Mouse (Mus musculus) myocyte (in vitro differentiated cells): ENCODE data around the gene Mtr. TPM values are rescaled to one million over a fixed set of nuclear protein-coding genes. Genes with fewer than 3 reads are reported as not detected.

Experiments
- H3K27me3 ChIP-seq: one replicate; pipeline ENCODE4 v1.6.1; 2011; ENCODE audit not compliant: control insufficient read depth, insufficient read depth, insufficient read length
- H3K36me3 ChIP-seq: one replicate; pipeline ENCODE4 v1.6.1; 2011; ENCODE audit not compliant: control insufficient read depth, insufficient read depth
- H3K4me2 ChIP-seq: one replicate; pipeline ENCODE4 v1.6.1; 2011; ENCODE audit warnings: low read depth, control low read depth
- H3K4me3 ChIP-seq: one replicate; pipeline ENCODE4 v1.5.1; 2011; ENCODE audit warnings: mild to moderate bottlenecking, control low read depth, moderate library complexity
- H3K79me2 ChIP-seq: one replicate; pipeline ENCODE4 v1.6.1; 2011; ENCODE audit not compliant: control insufficient read depth, insufficient read depth
- H3ac ChIP-seq: one replicate; pipeline ENCODE4 v1.6.1; 2011; ENCODE audit not compliant: control insufficient read depth, insufficient read length
- CEBPB ChIP-seq: IDR thresholded peaks from 2 replicates; pipeline ENCODE4 v1.6.1; 2011; ENCODE audit warnings: mild to moderate bottlenecking, moderate library complexity; ENCODE audit not compliant: poor library complexity, insufficient read depth, severe bottlenecking
- E2F4 ChIP-seq: IDR thresholded peaks from one replicate; pipeline ENCODE4 v1.6.1; 2011; ENCODE audit warnings: mild to moderate bottlenecking, control low read depth, moderate library complexity; ENCODE audit not compliant: insufficient read depth
- MAX ChIP-seq: IDR thresholded peaks from one replicate; pipeline ENCODE4 v1.6.1; 2011; ENCODE audit warnings: low read depth, mild to moderate bottlenecking, control low read depth
- MYOD1 ChIP-seq, 3 experiments: IDR thresholded peaks; one replicate each; pipeline ENCODE4 v1.6.1; 2011; ENCODE audit warnings: control low read depth in 2 of 3, low read depth in 2 of 3, mild to moderate bottlenecking in 2 of 3, moderate library complexity in 1 of 3; ENCODE audit not compliant: insufficient read length in 2 of 3, control insufficient read depth in 1 of 3
- MYOG ChIP-seq, 3 experiments: IDR thresholded peaks; one replicate each; pipeline ENCODE4 v1.6.1; 2011; ENCODE audit warnings: control low read depth in 2 of 3, low read depth in 2 of 3, mild to moderate bottlenecking in 2 of 3; ENCODE audit not compliant: insufficient read length in 2 of 3, control insufficient read depth in 1 of 3, insufficient read depth in 1 of 3
- POLR2A ChIP-seq: IDR thresholded peaks from one replicate; pipeline ENCODE4 v1.6.1; 2011; ENCODE audit warnings: low read depth, mild to moderate bottlenecking, control low read depth, moderate library complexity; ENCODE audit not compliant: insufficient read length
- POLR2AphosphoS2 ChIP-seq: IDR thresholded peaks from one replicate; pipeline ENCODE4 v1.6.1; 2011; ENCODE audit warnings: low read depth, control low read depth; ENCODE audit not compliant: insufficient read length
- REST ChIP-seq: IDR thresholded peaks from one replicate; pipeline ENCODE4 v1.6.1; 2011; ENCODE audit warnings: mild to moderate bottlenecking, control low read depth, moderate library complexity; ENCODE audit not compliant: insufficient read depth, insufficient read length
- SRF ChIP-seq: IDR thresholded peaks from one replicate; pipeline ENCODE4 v1.6.1; 2011; ENCODE audit warnings: low read depth; ENCODE audit not compliant: control insufficient read depth, insufficient read length
- TCF12 ChIP-seq: IDR thresholded peaks from one replicate; pipeline ENCODE4 v1.6.1; 2011; ENCODE audit warnings: mild to moderate bottlenecking, control low read depth; ENCODE audit not compliant: poor library complexity, insufficient read depth, severe bottlenecking
- TCF3 ChIP-seq: IDR thresholded peaks from one replicate; pipeline ENCODE4 v1.6.1; 2011; ENCODE audit warnings: low read depth, control low read depth; ENCODE audit not compliant: insufficient read length
- USF1 ChIP-seq: IDR thresholded peaks from one replicate; pipeline ENCODE4 v1.6.1; 2011; ENCODE audit warnings: low read depth, mild to moderate bottlenecking, control low read depth, moderate library complexity
- polyA plus RNA-seq: library from polyadenylated mRNA; unstranded; fragments of >200 nt; fragmentation: generic; extraction: Trizol; gene quantifications from one replicate; pipeline ENCODE4 v1.2.1, GENCODE M21; 2012; ENCODE audit warnings: missing spikeins

Mtr gene
- polyA plus RNA-seq, 1 experiment: 8.4 TPM

GRCm38 (mm10) chr13:12245938-12246337, 12.0 kb downstream of the Mtr start:
- TF ChIP-seq MYOD1 (IDR thresholded peaks at IDR 0.05; ENCODE audit: control insufficient read depth in 1 of 3, insufficient read length in 2 of 3, low read depth in 2 of 3): no peak
- no peak for TF ChIP-seq TCF12
- TF ChIP-seq SRF: no peak
- TF ChIP-seq MYOG (IDR thresholded peaks at IDR 0.05; ENCODE audit: control insufficient read depth in 1 of 3, insufficient read depth in 1 of 3, insufficient read length in 2 of 3, low read depth in 2 of 3): no peak
- TF ChIP-seq MAX: no peak
- TF ChIP-seq POLR2AphosphoS2: no peak
- no peak for TF ChIP-seq CEBPB
- no peak for TF ChIP-seq TCF3
- TF ChIP-seq REST: no peak
- no peak for TF ChIP-seq E2F4
- TF ChIP-seq POLR2A: no peak
- no peaks in the 10 kb centered on the region for H3K79me2 ChIP-seq
- peaks cover 42% of the 10 kb centered on the region for H3K36me3 ChIP-seq
- H3K27me3 ChIP-seq: no peaks in the 10 kb centered on the region
- no peak overlapping the region for H3K4me3 ChIP-seq
- H3K4me2 ChIP-seq: no peak overlapping the region
- no peak overlapping the region for H3ac ChIP-seq

- TF ChIP-seq POLR2A: no peak
- no peak for TF ChIP-seq MYOG (IDR thresholded peaks at IDR 0.05; ENCODE audit: control insufficient read depth in 1 of 3, insufficient read depth in 1 of 3, insufficient read length in 2 of 3, low read depth in 2 of 3)
- TF ChIP-seq REST: no peak
- TF ChIP-seq MAX: no peak
- TF ChIP-seq SRF: no peak
- no peak for TF ChIP-seq POLR2AphosphoS2
- TF ChIP-seq TCF3: no peak
- no peak for TF ChIP-seq USF1
- TF ChIP-seq TCF12: no peak
- no peak for TF ChIP-seq CEBPB
- TF ChIP-seq MYOD1 (IDR thresholded peaks at IDR 0.05; ENCODE audit: control insufficient read depth in 1 of 3, insufficient read length in 2 of 3, low read depth in 2 of 3): no peak
- TF ChIP-seq E2F4: no peak
- H3K36me3 ChIP-seq: peaks cover 43% of the 10 kb centered on the region
Observed at GRCm38 (mm10) chr13:12243991-12244390, 13.9 kb downstream of the Mtr start.

GRCm38 (mm10) chr13:12232141-12232540, 25.8 kb downstream of the Mtr start:
- Histone ChIP-seq H3K4me3 (no peak overlapping the region), H3K4me2 (no peak overlapping the region)

More at GRCm38 (mm10) chr13:12243991-12244390, 13.9 kb downstream of the Mtr start:
- H3K4me3 ChIP-seq: no peak overlapping the region
- H3ac ChIP-seq: no peak overlapping the region
- H3K79me2 ChIP-seq: no peaks in the 10 kb centered on the region
- no peak overlapping the region for H3K4me2 ChIP-seq
- H3K27me3 ChIP-seq: no peaks in the 10 kb centered on the region

GRCm38 (mm10) chr13:12228248-12228647, 29.7 kb downstream of the Mtr start:
- H3K4me3 ChIP-seq: no peak overlapping the region
- no peak overlapping the region for H3K4me2 ChIP-seq
- H3K79me2 ChIP-seq: no peaks in the 10 kb centered on the region
- no peak overlapping the region for H3ac ChIP-seq
- H3K36me3 ChIP-seq: peaks cover 23% of the 10 kb centered on the region
- no peaks in the 10 kb centered on the region for H3K27me3 ChIP-seq
- TF ChIP-seq E2F4 (no peak), TCF3 (no peak), SRF (no peak), USF1 (no peak), REST (no peak)

More at GRCm38 (mm10) chr13:12232141-12232540, 25.8 kb downstream of the Mtr start:
- peaks cover 25% of the 10 kb centered on the region for H3K36me3 ChIP-seq
- no peak overlapping the region for H3ac ChIP-seq
- no peaks in the 10 kb centered on the region for H3K79me2 ChIP-seq
- no peak for TF ChIP-seq MYOD1 (IDR thresholded peaks at IDR 0.05; ENCODE audit: control insufficient read depth in 1 of 3, insufficient read length in 2 of 3, low read depth in 2 of 3)
- no peak for TF ChIP-seq SRF
- no peaks in the 10 kb centered on the region for H3K27me3 ChIP-seq

GRCm38 (mm10) chr13:12227606-12228005, 30.3 kb downstream of the Mtr start:
- TF ChIP-seq E2F4 (no peak), SRF (no peak), MYOG (IDR thresholded peaks at IDR 0.05; ENCODE audit: control insufficient read depth in 1 of 3, insufficient read depth in 1 of 3, insufficient read length in 2 of 3, low read depth in 2 of 3) (no peak)
- Histone ChIP-seq H3K36me3 (peaks cover 23% of the 10 kb centered on the region), H3K4me2 (no peak overlapping the region), H3K79me2 (no peaks in the 10 kb centered on the region), H3ac (no peak overlapping the region), H3K27me3 (no peaks in the 10 kb centered on the region), H3K4me3 (no peak overlapping the region)

- TF ChIP-seq POLR2A (no peak), E2F4 (no peak), MYOG (IDR thresholded peaks at IDR 0.05; ENCODE audit: control insufficient read depth in 1 of 3, insufficient read depth in 1 of 3, insufficient read length in 2 of 3, low read depth in 2 of 3) (no peak), REST (no peak), SRF (no peak), POLR2AphosphoS2 (no peak), USF1 (no peak), MAX (no peak), MYOD1 (IDR thresholded peaks at IDR 0.05; ENCODE audit: control insufficient read depth in 1 of 3, insufficient read length in 2 of 3, low read depth in 2 of 3) (no peak), CEBPB (no peak), TCF3 (no peak), TCF12 (no peak)
- Histone ChIP-seq H3ac (no peak overlapping the region), H3K27me3 (no peaks in the 10 kb centered on the region), H3K36me3 (peaks cover 29% of the 10 kb centered on the region), H3K4me2 (no peak overlapping the region), H3K4me3 (no peak overlapping the region), H3K79me2 (no peaks in the 10 kb centered on the region)
Observed at GRCm38 (mm10) chr13:12218603-12219002, 39.3 kb downstream of the Mtr start.
